Mouse (Mus musculus) mouse trophoblast stem cell (cell line): Measurements from ENCODE around the gene Ppargc1a.

ENCODE experiments used
- in situ Hi-C, 2 experiments: fragments of 300-500 bp; cut with MseI, MboI; formaldehyde crosslinking; loops; 2 replicates in 1 of 2; 3 replicates in 1 of 2; pipeline ENCODE4 v1.15.1; 2025

Gene Ppargc1a

GRCm38 (mm10) chr5:51567659-51568058 lies at the start of gene Ppargc1a:
Gene Ppargc1a (minus strand): TSS chr5:51567726.
- in situ Hi-C loops: no loop called here

GRCm38 (mm10) chr5:51616877-51617276 lies 49.4 kb upstream of the Ppargc1a start:
- in situ Hi-C loops: no loop called here

- in situ Hi-C loops: no loop called here
Observed at GRCm38 (mm10) chr5:51612049-51612448, 44.5 kb upstream of the Ppargc1a start.

- in situ Hi-C loops: no loop called here
Observed at GRCm38 (mm10) chr5:51607686-51608480, 40.4 kb upstream of the Ppargc1a start.

DNA sequence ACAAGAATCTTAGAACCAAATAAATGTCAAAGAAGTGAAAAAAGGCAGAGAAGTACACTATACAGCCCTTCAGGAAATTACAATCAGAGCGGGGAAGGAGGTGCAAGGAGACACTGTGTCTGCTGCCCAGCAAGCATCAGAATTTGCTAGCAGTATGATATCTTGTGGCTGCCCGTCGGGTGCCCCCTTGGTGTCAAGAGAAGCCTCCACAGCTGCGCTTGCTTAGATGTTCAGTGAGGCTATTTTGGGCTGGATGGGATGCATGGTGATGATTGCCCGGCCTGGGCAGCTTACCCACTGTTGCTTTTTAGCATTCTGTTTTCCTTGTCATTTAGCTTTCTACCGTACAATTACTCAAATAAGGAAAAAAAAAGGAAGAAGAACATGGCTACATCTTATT lies 32.0 kb upstream of the Ppargc1a start:
- in situ Hi-C loops: no loop called here

GRCm38 (mm10) chr5:51595644-51596043 lies 28.1 kb upstream of the Ppargc1a start:
- in situ Hi-C loops: no loop called here

DNA sequence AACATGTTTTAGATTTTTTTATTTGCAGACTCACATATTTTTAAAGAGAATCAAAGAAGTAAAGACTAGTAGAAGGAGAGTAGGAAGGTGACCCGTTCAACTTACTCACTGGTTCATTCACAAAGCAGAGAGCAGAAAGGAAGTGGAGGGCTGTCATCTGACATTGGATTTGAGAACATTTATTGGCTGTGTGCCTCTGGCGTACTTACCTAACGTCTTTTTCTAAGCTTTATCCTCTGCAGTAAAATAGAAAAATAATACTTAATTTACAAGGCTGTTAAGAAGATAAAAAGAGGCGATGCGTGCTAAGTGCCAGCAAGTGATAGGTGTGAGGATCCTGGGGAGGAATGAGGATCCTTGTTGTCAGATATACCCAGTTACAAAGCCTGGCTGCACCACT lies 24.7 kb upstream of the Ppargc1a start:
- in situ Hi-C loops: no loop called here

DNA sequence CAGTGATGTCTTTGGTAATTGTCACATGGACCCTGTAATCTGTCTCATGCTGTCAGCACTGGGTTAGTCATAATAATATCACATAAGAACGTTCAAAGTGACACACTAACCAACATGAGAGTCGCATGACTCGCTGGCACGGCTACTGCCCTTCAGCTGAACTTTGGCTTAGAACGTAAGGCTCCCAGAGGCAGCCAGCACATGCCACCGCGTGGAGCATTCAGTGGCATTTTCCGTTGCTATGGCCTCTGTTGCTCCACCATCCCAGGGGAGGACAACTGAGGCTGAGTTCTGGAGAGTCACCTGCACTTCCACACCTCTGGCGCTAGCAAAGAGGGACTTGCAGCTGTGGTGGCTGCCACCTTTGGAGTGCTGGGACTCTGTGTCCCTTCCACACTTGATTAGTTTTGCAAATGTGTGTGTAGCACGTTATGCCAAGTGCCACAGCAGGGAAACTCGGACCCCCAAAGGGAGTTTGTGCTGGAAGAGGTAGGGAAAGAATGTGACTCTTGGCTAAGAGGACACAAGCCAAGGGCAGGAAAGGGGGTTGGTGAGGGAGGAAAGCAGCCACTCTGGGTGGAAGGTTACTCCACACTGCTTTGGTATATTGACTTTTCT lies 24.1 kb upstream of the Ppargc1a start:
- in situ Hi-C loops: no loop called here

GRCm38 (mm10) chr5:51586187-51586586 lies 18.7 kb upstream of the Ppargc1a start:
- in situ Hi-C loops: no loop called here

DNA sequence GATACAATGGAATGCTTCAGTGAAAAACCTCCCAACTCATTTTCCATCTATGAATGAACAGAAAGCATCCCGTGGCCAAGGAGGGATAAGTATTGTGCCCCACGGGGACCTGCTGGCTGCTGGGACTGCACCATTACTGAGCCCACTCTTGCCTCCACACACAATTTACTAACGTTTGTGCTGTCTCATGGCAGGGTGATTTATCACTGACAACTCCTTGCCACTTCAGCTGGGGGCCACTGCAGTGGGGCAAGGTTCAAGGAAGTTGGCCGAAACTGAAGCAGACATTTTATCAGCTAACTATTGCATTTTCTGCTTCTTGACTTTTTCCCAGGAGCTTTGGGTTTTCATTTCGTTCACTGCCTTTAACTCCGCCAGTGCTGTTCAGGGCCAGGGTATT lies 17.5 kb upstream of the Ppargc1a start:
- in situ Hi-C loops: no loop called here

DNA sequence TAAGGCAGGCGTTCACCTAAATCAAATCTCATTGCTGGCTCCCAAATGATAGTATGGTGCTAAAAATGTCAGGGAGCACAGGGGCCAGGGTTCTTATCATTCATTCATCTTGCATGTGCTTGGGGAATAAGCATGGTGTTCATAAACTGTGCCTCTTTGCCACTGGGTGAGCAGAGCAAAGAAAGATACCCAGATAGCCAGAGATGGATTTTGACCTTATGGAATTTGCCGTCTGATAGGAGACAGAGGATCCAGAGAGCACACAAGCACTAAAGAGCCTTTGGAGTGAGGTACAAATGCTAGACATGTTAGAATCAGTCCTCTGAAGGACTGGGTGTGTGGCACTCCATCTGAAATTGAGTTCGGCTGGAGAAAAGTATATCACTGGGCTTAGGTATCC lies 16.7 kb upstream of the Ppargc1a start:
- in situ Hi-C loops: no loop called here

DNA sequence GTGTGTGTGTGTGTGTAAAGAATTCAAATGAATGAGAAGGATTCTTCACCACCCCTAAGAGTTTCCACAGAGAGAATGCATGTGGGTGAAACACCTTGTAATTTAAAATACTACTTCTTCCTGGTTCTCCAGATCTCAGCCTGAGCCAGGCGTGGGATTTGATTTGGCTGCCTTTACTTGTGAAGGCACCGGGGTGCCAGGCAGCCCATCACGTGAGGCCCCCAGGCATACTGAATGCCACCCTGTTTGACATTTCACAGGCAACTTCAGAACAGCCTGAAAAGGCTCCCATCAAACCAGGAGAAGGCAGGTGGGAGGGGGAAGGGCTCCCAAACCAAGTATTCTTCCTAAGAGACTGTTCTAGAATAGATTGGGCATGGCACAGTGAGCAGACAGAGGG lies 16.1 kb upstream of the Ppargc1a start:
- in situ Hi-C loops: no loop called here

DNA sequence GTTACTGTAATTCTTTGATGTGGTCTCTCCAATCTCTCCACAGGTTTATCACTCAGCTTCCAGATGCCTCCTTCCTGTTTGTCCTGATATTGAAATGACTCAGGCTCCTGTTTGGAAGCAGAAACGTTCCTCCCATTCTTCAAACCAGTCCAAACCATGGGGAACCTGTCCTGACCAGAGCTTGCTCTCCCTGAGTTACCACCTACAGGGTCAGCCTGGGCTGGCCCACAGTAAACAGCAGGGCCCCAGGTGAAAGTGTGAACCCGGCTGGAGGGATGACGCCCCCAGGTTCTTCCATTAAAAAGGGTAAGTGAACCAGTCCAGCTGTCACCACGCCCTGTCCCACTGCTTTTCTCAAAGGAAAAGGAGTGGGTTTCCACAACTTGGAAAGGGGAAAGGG lies 15.5 kb upstream of the Ppargc1a start:
- in situ Hi-C loops: no loop called here

GRCm38 (mm10) chr5:51582618-51583017 lies 15.1 kb upstream of the Ppargc1a start:
- in situ Hi-C loops: no loop called here

DNA sequence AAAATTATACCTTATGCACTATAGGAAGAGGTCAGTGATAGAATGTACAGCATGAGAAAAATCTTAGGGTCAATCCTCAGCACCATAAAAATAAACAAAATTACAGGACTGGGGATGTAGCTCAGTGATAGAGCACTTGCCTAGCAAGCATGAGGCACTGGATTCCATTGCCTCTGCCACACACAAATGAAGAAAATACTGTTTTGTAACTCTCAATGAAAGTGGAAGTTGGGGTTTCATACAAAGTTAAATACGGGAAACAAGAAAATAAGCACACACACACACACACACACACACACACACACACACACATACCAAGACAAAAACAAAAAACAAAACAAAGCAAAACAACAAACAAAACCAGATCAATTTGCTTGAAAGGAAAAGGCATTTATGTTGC lies 10.1 kb upstream of the Ppargc1a start:
- in situ Hi-C loops: no loop called here

- in situ Hi-C loops: no loop called here
Observed at GRCm38 (mm10) chr5:51573770-51574169, 6.2 kb upstream of the Ppargc1a start.

DNA sequence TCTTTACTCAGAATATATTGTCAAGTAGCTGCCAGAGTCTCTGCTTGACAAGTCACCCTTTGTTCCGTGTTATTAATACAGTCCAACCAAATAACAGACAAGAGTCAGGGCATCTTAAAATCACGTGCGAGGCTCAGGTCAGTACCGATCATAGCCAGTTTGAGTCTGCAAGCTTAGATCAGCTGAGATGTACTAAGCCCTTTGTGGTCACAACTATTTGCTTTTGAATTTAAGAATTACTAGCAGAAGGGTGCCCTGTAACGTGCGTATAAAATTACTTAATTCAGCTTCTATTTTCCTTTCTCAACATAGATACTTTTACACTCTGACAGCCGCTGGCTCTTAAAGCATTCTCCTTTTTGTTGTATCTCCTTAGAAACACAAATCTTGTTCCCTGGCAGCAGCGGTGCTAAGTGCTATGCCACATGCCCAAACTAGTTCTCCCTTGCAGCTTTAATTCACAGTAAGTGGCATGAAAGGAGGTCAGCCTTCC lies 718 bp upstream of the Ppargc1a start:
- in situ Hi-C loops: no loop called here

DNA sequence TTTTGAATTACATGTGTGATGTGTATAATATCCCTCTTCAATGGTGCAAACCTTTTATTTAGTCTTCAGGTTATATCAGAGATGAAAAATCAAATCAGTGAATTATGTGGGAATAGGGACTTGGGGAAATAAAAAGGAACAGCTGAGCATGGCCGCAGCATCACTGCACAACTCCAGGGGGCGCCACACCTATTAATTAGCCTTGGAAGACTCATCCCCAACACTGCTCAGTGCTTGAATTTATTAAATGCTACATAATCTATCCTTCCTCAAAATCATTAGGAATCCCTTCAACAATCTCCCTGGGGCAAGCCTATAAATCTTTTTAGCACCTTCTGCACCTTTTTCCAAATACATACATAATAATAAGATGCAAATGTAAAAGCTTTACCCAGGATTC lies 1.9 kb downstream of the Ppargc1a start:
- in situ Hi-C loops: no loop called here

DNA sequence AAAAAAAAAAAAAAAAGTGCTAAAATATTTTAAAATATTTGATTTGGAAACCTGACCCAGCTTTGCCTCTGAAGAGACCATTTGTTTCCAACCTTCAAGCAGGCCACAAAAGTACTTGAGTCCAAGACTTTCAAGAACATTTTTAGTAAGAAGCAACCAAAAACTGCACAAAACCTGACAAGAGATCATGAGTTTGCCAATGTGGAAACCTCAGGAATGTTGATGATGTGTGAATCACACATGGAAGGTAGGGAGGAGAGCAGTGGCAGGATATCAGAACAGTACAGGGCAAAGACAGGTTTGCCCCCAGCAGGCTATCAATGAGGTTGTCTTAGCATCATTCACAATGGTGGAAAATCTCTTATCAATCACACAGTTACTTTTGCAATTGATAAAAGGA lies 2.5 kb downstream of the Ppargc1a start:
- in situ Hi-C loops: no loop called here

DNA sequence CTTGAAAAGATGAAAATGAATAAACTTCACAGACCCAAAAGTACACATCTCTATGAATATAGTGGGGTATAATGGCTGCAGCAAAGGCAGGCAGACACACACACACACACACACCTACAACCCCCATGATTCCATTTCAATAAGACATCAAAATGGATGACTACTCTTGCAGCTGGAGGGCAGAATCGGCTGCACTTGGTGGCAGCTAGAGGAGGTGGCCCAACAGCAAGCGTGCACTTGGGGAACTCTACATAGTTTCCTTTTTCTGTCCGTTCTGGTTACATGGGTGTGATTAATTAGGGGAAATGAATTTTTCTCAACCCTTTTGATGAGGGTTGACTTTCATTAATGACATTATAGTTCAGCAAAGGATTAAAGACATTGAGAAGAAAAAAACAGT lies 4.0 kb downstream of the Ppargc1a start:
- in situ Hi-C loops: no loop called here

DNA sequence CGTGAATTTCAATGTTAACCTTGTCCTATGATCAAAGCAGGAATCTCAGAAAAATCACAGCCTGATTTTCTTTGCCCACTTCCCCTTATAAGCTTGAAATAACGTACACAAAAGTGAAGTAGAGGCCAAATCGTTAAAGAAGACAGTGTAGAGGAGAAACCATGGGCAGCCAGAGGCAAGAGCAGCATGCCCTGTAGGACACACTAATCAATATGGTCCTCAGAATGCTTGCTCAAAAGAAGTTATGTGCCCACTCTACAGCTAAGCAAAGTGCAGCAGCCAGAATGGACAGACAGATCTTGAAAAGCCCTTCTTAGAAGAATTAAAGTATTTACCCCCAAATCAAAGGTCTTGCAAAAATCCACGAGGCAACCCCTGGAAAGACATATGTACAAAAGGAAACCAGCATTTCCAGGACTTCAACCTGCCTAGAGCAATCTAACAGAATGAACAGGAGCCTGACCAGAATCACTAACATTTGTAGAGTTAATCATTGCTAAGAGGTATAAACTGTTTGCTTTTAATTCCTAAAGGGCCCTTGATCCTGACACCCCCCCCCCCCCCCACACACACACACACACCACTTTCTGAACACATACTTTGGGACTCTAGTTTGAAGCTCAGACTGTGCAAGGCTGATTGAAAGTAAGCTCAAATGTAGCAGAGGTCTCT lies 9.8 kb downstream of the Ppargc1a start:
- in situ Hi-C loops: no loop called here

GRCm38 (mm10) chr5:51553671-51554070 lies 13.9 kb downstream of the Ppargc1a start:
- in situ Hi-C loops: no loop called here

DNA sequence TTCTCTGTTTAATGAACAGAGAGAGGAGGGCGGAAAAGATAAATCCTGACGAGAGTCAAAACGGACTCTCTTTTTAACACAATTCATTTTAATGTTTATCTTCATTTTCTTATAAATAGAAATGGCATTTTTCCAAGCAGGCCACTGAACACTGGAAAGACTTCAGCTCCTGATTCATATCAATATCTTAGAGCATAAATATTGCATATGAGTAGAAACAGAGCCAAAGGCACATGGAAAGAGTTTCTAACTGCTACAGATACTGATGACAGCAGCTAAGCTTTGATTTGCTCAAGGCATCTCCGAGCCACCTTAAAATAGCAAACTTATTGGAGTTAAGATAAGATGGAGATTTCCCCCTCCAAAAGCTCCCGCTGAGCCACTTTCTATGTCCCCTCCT lies 14.3 kb downstream of the Ppargc1a start:
- in situ Hi-C loops: no loop called here
